Mouse (Mus musculus) forebrain, embryonic 11.5 days (tissue): ENCODE measurements around the gene Arhgef17. TPM values are rescaled to one million over a fixed set of nuclear protein-coding genes. Genes with fewer than 3 reads are reported as not detected.

ENCODE experiments used
- ATAC-seq: fragments of 200-750 bp; cut with Nextera tagmentation; replicated peaks from 2 replicates; pipeline ENCODE4 v1.8.0; 2017; ENCODE audit warnings: moderate TSS enrichment; ENCODE audit not compliant: low FRiP score
- DNase-seq: peaks from one replicate; pipeline ENCODE4 v3.0.0-alpha.2; 2017; ENCODE audit warnings: low spot score
- H3K27ac ChIP-seq: fragments of 300-500 bp; sonication (generic); 2 replicates; pipeline ENCODE4 v1.5.1; 2014; ENCODE audit warnings: low read depth, low read length
- H3K27me3 ChIP-seq: fragments of 300-500 bp; sonication (generic); 2 replicates; pipeline ENCODE4 v1.6.1; 2014; ENCODE audit warnings: mild to moderate bottlenecking, low read length, mixed read lengths; ENCODE audit not compliant: control insufficient read depth, insufficient read depth
- H3K36me3 ChIP-seq: fragments of 300-500 bp; sonication (generic); 2 replicates; pipeline ENCODE4 v1.6.1; 2014; ENCODE audit warnings: mild to moderate bottlenecking, low read length, moderate library complexity, mixed read lengths; ENCODE audit not compliant: control insufficient read depth, insufficient read depth
- H3K4me1 ChIP-seq: fragments of 300-500 bp; sonication (generic); replicated peaks from 2 replicates; pipeline ENCODE4 v1.6.1; 2014; ENCODE audit warnings: low read length, mixed read lengths; ENCODE audit not compliant: control insufficient read depth, insufficient read depth
- H3K4me2 ChIP-seq: fragments of 300-500 bp; sonication (generic); 2 replicates; pipeline ENCODE4 v1.6.1; 2014; ENCODE audit warnings: low read depth, mild to moderate bottlenecking, low read length, moderate library complexity, mixed read lengths; ENCODE audit not compliant: severe bottlenecking
- H3K4me3 ChIP-seq: fragments of 300-500 bp; sonication (generic); 2 replicates; pipeline ENCODE4 v1.5.1; 2014; ENCODE audit warnings: low read depth, low read length
- H3K9ac ChIP-seq: fragments of 300-500 bp; sonication (generic); 2 replicates; pipeline ENCODE4 v1.6.1; 2014; ENCODE audit warnings: low read length
- H3K9me3 ChIP-seq: fragments of 300-500 bp; sonication (generic); 2 replicates; pipeline ENCODE4 v1.6.1; 2016; ENCODE audit warnings: low read length, mixed read lengths; ENCODE audit not compliant: control insufficient read depth
- WGBS: fragments of 180-500 bp; shearing (Covaris S2); extraction: QIAGEN DNeasy Blood & Tissue Kit; methylation state at CpG from one replicate; pipeline ENCODE4 v1.1.7; 2014; 5-methylcytosine and 5-hydroxymethylcytosine counted together
- polyA plus RNA-seq: library from polyadenylated mRNA; unstranded; fragments of >200 nt; fragmentation: Nextera tagmentation; extraction: Ambion mirVana; gene quantifications from 2 replicates; pipeline ENCODE4 v1.2.1, GENCODE M21; 2014

Gene Arhgef17
- polyA plus RNA-seq, 1 experiment from 2014 or later: 10.1 TPM

GRCm38 (mm10) chr7:100933520-100933919 is 1.6 kb upstream of the Arhgef17 start:
- no peaks in the 10 kb centered on the region for H3K36me3 ChIP-seq
- no peak overlapping the region for H3K4me2 ChIP-seq
- ATAC-seq (no peak), DNase-seq (no peak)
- H3K4me1 ChIP-seq: peaks cover 20% of the 10 kb centered on the region
- no peak overlapping the region for H3K9ac ChIP-seq
- H3K9me3 ChIP-seq: no peaks in the 10 kb centered on the region
- H3K4me3 ChIP-seq: no peak overlapping the region
- H3K27me3 ChIP-seq: 0 out of 2 replicates have a peak, but pooled peaks cover 2% of the 10 kb centered on the region
- no peak overlapping the region for H3K27ac ChIP-seq

- Histone ChIP-seq H3K9ac (peak overlapping the region; percentile 91; the same call in 1 of the 2 replicates), H3K4me2 (peak overlapping the region; percentile 95), H3K4me1 (peaks cover 25% of the 10 kb centered on the region), H3K27ac (peak overlapping the region; percentile 92), H3K4me3 (peak overlapping the region; percentile 60), H3K9me3 (no peaks in the 10 kb centered on the region), H3K27me3 (0 out of 2 replicates have a peak, but pooled peaks cover 2% of the 10 kb centered on the region), H3K36me3 (no peaks in the 10 kb centered on the region)
- DNase-seq (peak; percentile 94), ATAC-seq (peak; percentile 87)
- WGBS: under 1% methylated on average over 27 of the region's 27 CpGs
Observed at GRCm38 (mm10) chr7:100932481-100933007, 637 bp upstream of the Arhgef17 start.

DNA sequence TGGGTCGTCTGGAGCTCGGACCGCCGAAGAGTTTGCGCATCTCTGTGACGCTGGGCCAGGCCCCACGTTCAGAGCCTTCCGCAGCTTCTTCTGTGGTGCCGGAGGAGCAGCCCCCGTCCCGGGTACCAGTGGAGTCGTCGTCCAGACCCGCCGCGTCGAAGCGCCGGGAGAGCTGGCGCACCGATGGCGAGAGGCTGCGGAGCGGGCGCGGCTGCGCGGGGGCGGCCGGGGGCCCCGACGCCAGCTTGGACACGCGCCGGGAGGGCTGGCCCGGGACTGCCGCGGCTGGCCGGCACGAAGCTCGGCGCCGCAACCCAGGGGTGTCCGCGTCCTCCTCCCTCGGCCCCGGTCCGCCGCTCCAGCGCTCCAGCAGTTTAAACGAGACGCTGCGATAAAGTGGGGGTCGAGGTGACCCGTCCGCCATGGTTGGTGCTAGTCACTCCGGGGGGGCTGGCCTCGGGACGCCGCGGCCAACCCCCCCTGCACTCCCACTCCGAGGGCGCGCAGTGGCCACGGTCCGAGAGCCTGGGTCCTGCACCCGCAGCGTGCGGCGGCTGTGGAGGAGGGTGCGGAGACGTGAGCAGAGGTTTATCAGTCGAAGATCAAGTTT is 486 bp downstream of the Arhgef17 start:
- Histone ChIP-seq H3K4me1 (peaks cover 33% of the 10 kb centered on the region), H3K9ac (peak overlapping the region; percentile 91), H3K4me3 (peak overlapping the region; percentile 60), H3K9me3 (no peaks in the 10 kb centered on the region), H3K27ac (peak overlapping the region; percentile 92), H3K36me3 (no peaks in the 10 kb centered on the region), H3K4me2 (peak overlapping the region; percentile 95), H3K27me3 (0 out of 2 replicates have a peak, but pooled peaks cover 2% of the 10 kb centered on the region)
- WGBS: under 1% methylated on average over 63 of the region's 73 CpGs
- peak; percentile 37 for ATAC-seq
- peak; percentile 76 for DNase-seq

- 3% methylated on average over 53 of the region's 53 CpGs for WGBS
- no peak overlapping the region for H3K27ac ChIP-seq
Observed at GRCm38 (mm10) chr7:100930619-100931315, 1.1 kb downstream of the Arhgef17 start.

DNA sequence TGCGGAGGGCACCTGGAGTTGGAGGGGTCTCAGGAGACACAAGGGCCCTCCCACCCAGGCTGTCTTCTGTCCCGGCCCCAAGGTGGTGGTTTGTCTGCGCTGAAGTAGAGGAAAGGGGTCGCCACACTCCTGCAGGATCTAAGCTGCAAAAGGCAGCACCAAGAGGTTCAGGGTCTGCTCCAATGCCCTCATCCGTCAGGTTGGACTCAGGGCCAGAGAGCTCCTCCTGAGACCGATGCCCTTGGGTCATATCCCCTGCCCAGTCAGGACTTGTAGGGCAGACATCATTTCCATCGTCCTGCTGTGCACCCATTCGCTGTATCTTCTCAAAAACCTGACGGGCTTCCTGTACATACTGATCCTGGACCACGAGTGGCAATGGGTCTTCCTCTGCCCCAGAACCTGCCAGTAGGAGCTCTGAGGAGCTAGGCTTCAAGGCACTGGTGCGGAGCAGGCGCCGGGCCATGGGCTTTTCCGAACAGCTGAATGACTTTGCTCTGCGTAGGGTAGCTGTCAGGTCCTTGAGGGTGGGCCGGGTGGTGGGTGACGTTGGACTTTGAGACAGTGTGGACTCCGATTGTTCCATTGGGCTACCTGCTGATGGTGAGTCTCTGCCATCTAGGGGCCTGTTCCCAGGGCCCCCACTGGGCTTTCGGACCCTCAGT is 2.1 kb downstream of the Arhgef17 start:
- Histone ChIP-seq H3K36me3 (no peaks in the 10 kb centered on the region), H3K9me3 (no peaks in the 10 kb centered on the region), H3K4me2 (peak overlapping the region; percentile 95), H3K4me3 (peak overlapping the region; percentile 4; the same call in 1 of the 2 replicates), H3K27me3 (0 out of 2 replicates have a peak, but pooled peaks cover 2% of the 10 kb centered on the region), H3K4me1 (peaks cover 48% of the 10 kb centered on the region), H3K27ac (no peak overlapping the region), H3K9ac (no peak overlapping the region)
- WGBS: 84% methylated on average over 19 of the region's 19 CpGs
- no peak for ATAC-seq
- peak; percentile 52 for DNase-seq

More at GRCm38 (mm10) chr7:100930619-100931315, 1.1 kb downstream of the Arhgef17 start:
- no peak for ATAC-seq
- Histone ChIP-seq H3K4me2 (peak overlapping the region; percentile 95), H3K27me3 (0 out of 2 replicates have a peak, but pooled peaks cover 2% of the 10 kb centered on the region), H3K4me1 (peaks cover 40% of the 10 kb centered on the region), H3K9ac (peak overlapping the region; percentile 91), H3K4me3 (peak overlapping the region; percentile 60), H3K9me3 (no peaks in the 10 kb centered on the region), H3K36me3 (no peaks in the 10 kb centered on the region)
- DNase-seq: peak; percentile 83

GRCm38 (mm10) chr7:100928456-100928855 is 3.5 kb downstream of the Arhgef17 start:
- no peak overlapping the region for H3K27ac ChIP-seq
- H3K27me3 ChIP-seq: 0 out of 2 replicates have a peak, but pooled peaks cover 2% of the 10 kb centered on the region
- ATAC-seq (no peak), DNase-seq (no peak)
- H3K36me3 ChIP-seq: no peaks in the 10 kb centered on the region
- peak overlapping the region; percentile 27 for H3K4me3 ChIP-seq
- peaks cover 51% of the 10 kb centered on the region for H3K4me1 ChIP-seq
- peak overlapping the region; percentile 95 for H3K4me2 ChIP-seq
- H3K9ac ChIP-seq: peak overlapping the region; percentile 31; the same call in 1 of the 2 replicates
- no peaks in the 10 kb centered on the region for H3K9me3 ChIP-seq
- 68% methylated on average over 9 of the region's 9 CpGs for WGBS

DNA sequence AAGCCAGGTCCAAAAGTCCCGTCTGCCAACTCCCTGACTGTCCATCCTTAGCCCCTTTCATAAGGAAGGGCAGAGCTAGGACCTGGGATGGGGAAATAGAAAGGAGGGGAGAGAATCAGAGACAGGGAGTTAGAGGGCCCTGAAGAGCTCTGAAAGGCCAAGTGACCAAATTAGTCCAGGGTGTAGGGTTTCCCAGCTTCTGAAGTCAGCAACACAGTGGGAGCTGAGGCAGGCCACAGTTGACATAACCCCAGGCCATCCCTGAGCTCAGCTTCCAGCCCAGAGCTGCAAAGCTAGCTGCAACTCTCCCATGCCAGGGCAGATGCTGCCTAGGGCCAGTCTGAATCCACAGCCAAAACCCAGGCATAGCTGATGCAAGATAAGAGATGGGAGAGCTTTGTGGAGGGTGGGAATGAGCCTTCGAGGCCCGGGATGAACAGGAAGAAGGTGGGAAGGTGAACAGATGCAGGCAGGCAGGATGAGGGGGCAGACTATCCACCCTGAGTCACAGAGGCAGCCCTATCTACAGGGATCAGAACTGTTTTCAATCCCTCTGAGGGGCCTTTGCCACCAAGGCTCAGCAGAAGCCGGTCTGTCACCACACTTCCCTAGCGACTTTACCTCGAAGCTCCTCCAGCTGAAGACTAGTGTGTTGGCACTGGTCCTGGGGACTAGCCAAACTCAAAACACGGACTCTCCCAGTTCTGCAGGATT is 4.5 kb downstream of the Arhgef17 start:
- H3K36me3 ChIP-seq: no peaks in the 10 kb centered on the region
- 38% methylated on average over 7 of the region's 7 CpGs for WGBS

More for the DNA sequence above, 4.5 kb downstream of the Arhgef17 start:
- peaks cover 51% of the 10 kb centered on the region for H3K4me1 ChIP-seq
- H3K27me3 ChIP-seq: 0 out of 2 replicates have a peak, but pooled peaks cover 2% of the 10 kb centered on the region
- peak; percentile 52 for DNase-seq
- H3K9ac ChIP-seq: peak overlapping the region; percentile 4
- H3K9me3 ChIP-seq: no peaks in the 10 kb centered on the region
- no peak overlapping the region for H3K27ac ChIP-seq
- ATAC-seq: no peak
- peak overlapping the region; percentile 95 for H3K4me2 ChIP-seq
- peak overlapping the region; percentile 27 for H3K4me3 ChIP-seq
